Mouse (Mus musculus) skeletal muscle tissue, adult 2 months (tissue): ENCODE results near the gene BC030867.

Source experiments
- DNase-seq: peaks from one replicate; pipeline ENCODE4 v3.0.0-alpha.2; 2012; ENCODE audit warnings: low read depth, low spot score

The BC030867 gene

GRCm38 (mm10) chr11:102248630-102249230, at the start of gene BC030867:
BC030867 (plus strand) TSS chr11:102248882.
- DNase-seq = peak; percentile 92

GRCm38 (mm10) chr11:102199856-102200255, 48.8 kb upstream of the BC030867 start:
- no peak for DNase-seq

- DNase-seq = no peak
Observed at GRCm38 (mm10) chr11:102201408-102201821, 47.3 kb upstream of the BC030867 start.

- DNase-seq = no peak
Observed at GRCm38 (mm10) chr11:102206481-102206880, 42.2 kb upstream of the BC030867 start.

GRCm38 (mm10) chr11:102207825-102208777, 40.6 kb upstream of the BC030867 start:
- no peak for DNase-seq

GRCm38 (mm10) chr11:102208846-102209245, 39.8 kb upstream of the BC030867 start:
- no peak for DNase-seq

GRCm38 (mm10) chr11:102209742-102210141, 38.9 kb upstream of the BC030867 start:
- DNase-seq = no peak

- no peak for DNase-seq
Observed at GRCm38 (mm10) chr11:102210185-102210584, 38.5 kb upstream of the BC030867 start.

GRCm38 (mm10) chr11:102211011-102211410, 37.7 kb upstream of the BC030867 start:
- no peak for DNase-seq

GRCm38 (mm10) chr11:102211936-102212341, 36.7 kb upstream of the BC030867 start:
- DNase-seq = peak; percentile 80

- no peak for DNase-seq
Observed at GRCm38 (mm10) chr11:102214430-102215156, 34.1 kb upstream of the BC030867 start.

GRCm38 (mm10) chr11:102215511-102215910, 33.2 kb upstream of the BC030867 start:
- no peak for DNase-seq

GRCm38 (mm10) chr11:102216056-102216885, 32.4 kb upstream of the BC030867 start:
- DNase-seq = peak; percentile 95

- no peak for DNase-seq
Observed at GRCm38 (mm10) chr11:102216886-102217240, 31.8 kb upstream of the BC030867 start.

GRCm38 (mm10) chr11:102217396-102217795, 31.3 kb upstream of the BC030867 start:
- no peak for DNase-seq

GRCm38 (mm10) chr11:102217876-102218430, 30.7 kb upstream of the BC030867 start:
- DNase-seq = no peak

GRCm38 (mm10) chr11:102218783-102219182, 29.9 kb upstream of the BC030867 start:
- peak; percentile 98 for DNase-seq

- DNase-seq = no peak
Observed at GRCm38 (mm10) chr11:102219247-102219993, 29.3 kb upstream of the BC030867 start.

- peak; percentile 96 for DNase-seq
Observed at GRCm38 (mm10) chr11:102219994-102220346, 28.7 kb upstream of the BC030867 start.

GRCm38 (mm10) chr11:102220451-102220850, 28.2 kb upstream of the BC030867 start:
- DNase-seq = no peak
